Mouse (Mus musculus): ENCODE measurements around the gene Naa80.

DNA sequence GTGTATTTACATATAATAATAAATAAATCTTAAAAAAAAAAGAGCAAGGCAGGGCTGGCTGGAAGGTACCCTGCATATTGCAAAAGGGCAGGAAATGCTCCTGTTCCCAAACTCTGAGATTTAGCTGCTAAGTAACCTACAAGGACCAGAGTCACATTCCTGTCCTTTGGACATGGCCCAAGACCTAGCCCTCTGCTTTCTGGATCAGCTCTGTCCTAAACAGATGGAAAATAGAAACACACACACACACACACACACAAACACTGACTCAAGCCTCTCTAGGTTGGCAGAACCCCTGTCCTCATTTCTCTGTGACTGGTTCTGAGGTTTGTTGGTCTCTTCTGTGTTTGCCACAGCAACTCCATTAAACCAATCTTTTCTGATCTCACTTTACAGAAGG lies 42.3 kb downstream of the Naa80 start:
- TF ChIP-seq CTCF (IDR thresholded peaks at IDR 0.05; ENCODE audit: extremely low read depth, insufficient read depth, insufficient read length, insufficient replicate concordance) (no peak), POLR2A (IDR thresholded peaks at IDR 0.05; ENCODE audit: low read depth, low read length) (no peak)
